Mouse (Mus musculus) heart, embryonic 12.5 days (tissue): Measurements from ENCODE around the gene Gm42957. TPM values are rescaled to one million over a fixed set of nuclear protein-coding genes. Genes with fewer than 3 reads are reported as not detected.
"Not testable (repeated sequence)": the region's sequence is repeated elsewhere in the genome, so short reads cannot be mapped to it uniquely, and the experiment has no call there.

Source experiments
- ATAC-seq: fragments of 200-750 bp; cut with Nextera tagmentation; 2 replicates; pipeline ENCODE4 v1.8.0; 2017; ENCODE audit warnings: moderate TSS enrichment, moderate library complexity; ENCODE audit not compliant: insufficient number of reproducible peaks, low FRiP score
- H3K27ac ChIP-seq: fragments of 300-500 bp; sonication (generic); 2 replicates; pipeline ENCODE4 v1.5.1; 2016; ENCODE audit warnings: mild to moderate bottlenecking, moderate library complexity; ENCODE audit not compliant: poor library complexity, severe bottlenecking
- H3K27me3 ChIP-seq: fragments of 300-500 bp; sonication (generic); replicated peaks from 2 replicates; pipeline ENCODE4 v1.6.1; 2016; ENCODE audit warnings: mild to moderate bottlenecking, moderate library complexity
- H3K36me3 ChIP-seq: fragments of 300-500 bp; sonication (generic); 2 replicates; pipeline ENCODE4 v1.6.1; 2016; ENCODE audit warnings: mild to moderate bottlenecking, moderate library complexity
- H3K4me1 ChIP-seq: fragments of 300-500 bp; sonication (generic); replicated peaks from 2 replicates; pipeline ENCODE4 v1.6.1; 2016; ENCODE audit warnings: mild to moderate bottlenecking
- H3K4me2 ChIP-seq: fragments of 300-500 bp; sonication (generic); 2 replicates; pipeline ENCODE4 v1.6.1; 2016; ENCODE audit warnings: mild to moderate bottlenecking, moderate library complexity
- H3K4me3 ChIP-seq: fragments of 300-500 bp; sonication (generic); 2 replicates; pipeline ENCODE4 v1.5.1; 2016; ENCODE audit warnings: mild to moderate bottlenecking
- H3K9ac ChIP-seq: fragments of 300-500 bp; sonication (generic); 2 replicates; pipeline ENCODE4 v1.6.1; 2016; ENCODE audit warnings: mild to moderate bottlenecking, moderate library complexity
- H3K9me3 ChIP-seq: fragments of 300-500 bp; sonication (generic); replicated peaks from 2 replicates; pipeline ENCODE4 v1.6.1; 2016; ENCODE audit warnings: mild to moderate bottlenecking, moderate library complexity
- WGBS: fragments of 180-500 bp; shearing (Covaris S2); methylation state at CpG from one replicate; pipeline ENCODE4 v1.1.7; 2016; 5-methylcytosine and 5-hydroxymethylcytosine counted together
- polyA plus RNA-seq: library from polyadenylated mRNA; unstranded; fragments of >200 nt; fragmentation: Nextera tagmentation; extraction: Ambion mirVana; gene quantifications from 2 replicates; pipeline ENCODE4 v1.2.1, GENCODE M21; 2016

Gm42957 gene
- polyA plus RNA-seq, 1 experiment from 2014 or later: 0.14 TPM

- H3K4me2 ChIP-seq: peak overlapping the region; percentile 90
- ATAC-seq: no peak
- WGBS: 3% methylated on average over 54 of the region's 54 CpGs
- H3K27me3 ChIP-seq: 0 out of 2 replicates have a peak, but pooled peaks cover 5% of the 10 kb centered on the region
- H3K9ac ChIP-seq: peak overlapping the region; percentile 85
- H3K4me3 ChIP-seq: peak overlapping the region; percentile 65
- H3K27ac ChIP-seq: peak overlapping the region; percentile 74
- 0 out of 2 replicates have a peak, but pooled peaks cover 2% of the 10 kb centered on the region for H3K36me3 ChIP-seq
- no peaks in the 10 kb centered on the region for H3K9me3 ChIP-seq
- H3K4me1 ChIP-seq: peaks cover 47% of the 10 kb centered on the region
Measured at GRCm38 (mm10) chr3:96598156-96599068, 36.9 kb upstream of the Gm42957 start.

GRCm38 (mm10) chr3:96599069-96599393 lies 36.2 kb upstream of the Gm42957 start:
- no peaks in the 10 kb centered on the region for H3K9me3 ChIP-seq
- ATAC-seq: no peak
- H3K27ac ChIP-seq: no peak overlapping the region
- 65% methylated on average over 8 of the region's 8 CpGs for WGBS
- peak overlapping the region; percentile 65; the same call in 1 of the 2 replicates for H3K4me3 ChIP-seq
- peak overlapping the region; percentile 85; the same call in 1 of the 2 replicates for H3K9ac ChIP-seq
- peak overlapping the region; percentile 90 for H3K4me2 ChIP-seq
- H3K27me3 ChIP-seq: 0 out of 2 replicates have a peak, but pooled peaks cover 5% of the 10 kb centered on the region
- H3K36me3 ChIP-seq: 0 out of 2 replicates have a peak, but pooled peaks cover 8% of the 10 kb centered on the region
- peaks cover 53% of the 10 kb centered on the region for H3K4me1 ChIP-seq

GRCm38 (mm10) chr3:96599411-96599810 lies 35.9 kb upstream of the Gm42957 start:
- Histone ChIP-seq H3K9me3 (no peaks in the 10 kb centered on the region), H3K4me1 (peaks cover 56% of the 10 kb centered on the region), H3K4me3 (no peak overlapping the region), H3K9ac (peak overlapping the region; percentile 85; the same call in 1 of the 2 replicates), H3K27me3 (0 out of 2 replicates have a peak, but pooled peaks cover 5% of the 10 kb centered on the region), H3K4me2 (no peak overlapping the region; the same call in 1 of the 2 replicates), H3K27ac (no peak overlapping the region), H3K36me3 (0 out of 2 replicates have a peak, but pooled peaks cover 12% of the 10 kb centered on the region)
- ATAC-seq: no peak
- 83% methylated on average over 3 of the region's 3 CpGs for WGBS

DNA sequence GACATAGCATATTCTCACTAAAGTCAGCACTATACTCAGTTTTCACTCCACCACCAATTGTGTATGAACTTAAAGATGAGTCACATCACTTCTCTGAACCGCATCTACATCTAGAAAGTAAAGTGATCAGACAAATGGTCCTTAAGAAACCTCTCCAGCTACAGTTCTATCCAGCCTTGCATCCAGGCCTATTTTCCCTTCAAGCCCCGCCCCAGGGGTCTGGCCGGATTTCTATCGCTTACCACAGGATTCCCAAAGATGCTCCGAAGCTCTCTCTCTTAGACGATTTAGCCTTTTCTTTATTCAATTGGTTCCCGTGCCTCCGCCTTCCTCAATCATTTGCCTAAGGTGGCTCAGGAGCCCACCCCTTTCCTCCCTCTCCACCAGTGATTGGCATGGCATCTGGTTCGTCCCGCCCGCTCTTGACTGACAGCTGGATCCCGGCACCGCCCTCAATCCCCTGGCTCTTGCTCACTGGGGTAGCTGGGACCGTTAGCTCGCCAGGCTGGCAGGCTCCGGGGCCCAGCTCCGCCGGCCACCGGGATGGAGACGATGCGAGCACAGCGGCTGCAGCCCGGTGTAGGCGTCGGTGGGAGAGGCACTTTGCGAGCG lies 34.5 kb upstream of the Gm42957 start, which contains the start of gene Lix1l:
Gene Lix1l, plus strand, starts transcription at position 511 of the 612 bp plus-strand sequence.
- Histone ChIP-seq H3K27ac (peak within 1 kb of the TSS; percentile 98), H3K4me1 (peaks cover 56% of the 10 kb centered on the region), H3K36me3 (0 out of 2 replicates have a peak, but pooled peaks cover 12% of the 10 kb centered on the region), H3K4me2 (peak within 1 kb of the TSS; percentile 81), H3K9ac (peak within 1 kb of the TSS; percentile 95), H3K4me3 (peak within 1 kb of the TSS; percentile 88), H3K27me3 (0 out of 2 replicates have a peak, but pooled peaks cover 5% of the 10 kb centered on the region), H3K9me3 (no peaks in the 10 kb centered on the region)
- peak; percentile 92 for ATAC-seq
- 1% methylated on average over 25 of the region's 27 CpGs for WGBS

GRCm38 (mm10) chr3:96601251-96601787 lies 34.0 kb upstream of the Gm42957 start:
- Histone ChIP-seq H3K36me3 (peaks cover 12% of the 10 kb centered on the region; the same call in 1 of the 2 replicates), H3K4me3 (peak overlapping the region; percentile 88), H3K4me2 (peak overlapping the region; percentile 81), H3K9me3 (no peaks in the 10 kb centered on the region), H3K9ac (peak overlapping the region; percentile 95), H3K27ac (peak overlapping the region; percentile 98), H3K4me1 (peaks cover 50% of the 10 kb centered on the region), H3K27me3 (0 out of 2 replicates have a peak, but pooled peaks cover 5% of the 10 kb centered on the region)
- peak; percentile 57 for ATAC-seq
- WGBS: 2% methylated on average over 17 of the region's 40 CpGs

DNA sequence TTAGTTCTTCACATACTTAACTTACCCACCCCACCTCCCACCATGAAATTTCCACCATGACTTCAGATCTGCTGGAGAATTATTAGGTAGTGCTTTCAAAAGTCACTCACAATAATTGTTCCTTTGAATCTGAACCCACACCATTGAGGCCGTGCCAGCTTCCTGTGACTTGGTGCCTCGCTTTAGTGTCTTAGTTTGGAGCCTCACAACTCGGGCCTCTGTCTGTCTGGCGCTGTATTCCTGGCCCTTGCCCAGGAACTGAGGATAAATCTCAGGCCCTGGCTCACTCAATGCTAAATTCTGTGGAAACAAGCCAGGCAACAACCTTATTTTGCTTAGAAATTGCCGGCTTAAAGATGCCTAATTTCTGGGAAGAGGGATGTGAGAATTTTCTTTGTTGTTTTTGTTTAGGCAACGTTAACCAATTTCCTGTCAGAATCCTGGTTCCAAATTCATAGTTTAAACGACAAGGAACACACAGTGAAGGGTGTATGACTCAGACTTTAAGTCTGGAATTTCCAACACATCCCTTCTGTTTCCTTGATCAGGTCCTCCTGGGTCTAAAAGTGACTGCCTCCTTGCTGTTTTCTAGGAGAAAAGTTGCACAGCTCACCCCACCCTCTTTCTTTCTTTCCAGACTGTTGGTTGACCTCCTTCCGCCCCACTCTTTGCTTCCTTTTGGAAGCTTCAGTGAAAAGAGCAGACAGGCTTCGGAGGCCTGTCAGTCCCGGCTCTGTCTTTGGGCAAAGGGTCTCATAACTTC lies 33.2 kb upstream of the Gm42957 start:
- Histone ChIP-seq H3K36me3 (peaks cover 12% of the 10 kb centered on the region; the same call in 1 of the 2 replicates), H3K27ac (peak overlapping the region; percentile 98), H3K4me3 (peak overlapping the region; percentile 88), H3K9me3 (no peaks in the 10 kb centered on the region), H3K4me2 (peak overlapping the region; percentile 81), H3K4me1 (peaks cover 45% of the 10 kb centered on the region), H3K27me3 (0 out of 2 replicates have a peak, but pooled peaks cover 5% of the 10 kb centered on the region), H3K9ac (peak overlapping the region; percentile 95)
- ATAC-seq: no peak
- 28% methylated on average over 10 of the region's 10 CpGs for WGBS

DNA sequence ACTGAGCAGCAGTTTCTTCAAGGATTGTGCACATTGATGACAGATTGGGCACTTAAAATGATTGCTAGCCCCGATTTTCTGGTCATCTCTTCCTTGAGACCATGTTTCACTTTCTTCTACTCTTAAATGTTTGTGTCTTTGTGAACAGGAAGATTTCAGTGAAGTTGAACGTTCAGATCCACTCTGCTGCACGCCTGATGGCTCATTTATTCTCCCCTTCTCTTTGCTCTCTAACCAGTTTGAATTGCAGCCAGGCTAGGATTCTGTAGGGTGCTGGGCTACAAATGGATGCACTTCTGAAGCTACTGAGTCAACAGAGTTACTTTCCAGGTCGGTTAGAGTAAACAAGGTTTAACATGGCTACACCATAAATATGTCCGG lies 32.6 kb upstream of the Gm42957 start:
- H3K9me3 ChIP-seq: no peaks in the 10 kb centered on the region
- H3K36me3 ChIP-seq: peaks cover 12% of the 10 kb centered on the region; the same call in 1 of the 2 replicates
- WGBS: 54% methylated on average over 5 of the region's 5 CpGs
- no peak for ATAC-seq
- H3K9ac ChIP-seq: peak overlapping the region; percentile 95
- peak overlapping the region; percentile 98 for H3K27ac ChIP-seq
- peaks cover 39% of the 10 kb centered on the region for H3K4me1 ChIP-seq
- peak overlapping the region; percentile 88 for H3K4me3 ChIP-seq
- H3K4me2 ChIP-seq: peak overlapping the region; percentile 81
- H3K27me3 ChIP-seq: 0 out of 2 replicates have a peak, but pooled peaks cover 5% of the 10 kb centered on the region

- 73% methylated on average over 5 of the region's 5 CpGs for WGBS
- ATAC-seq: no peak
- H3K4me3 ChIP-seq: peak overlapping the region; percentile 88
- H3K4me1 ChIP-seq: peaks cover 38% of the 10 kb centered on the region
- H3K27me3 ChIP-seq: 0 out of 2 replicates have a peak, but pooled peaks cover 5% of the 10 kb centered on the region
- H3K9ac ChIP-seq: peak overlapping the region; percentile 54; the same call in 1 of the 2 replicates
- no peaks in the 10 kb centered on the region for H3K9me3 ChIP-seq
- peaks cover 12% of the 10 kb centered on the region; the same call in 1 of the 2 replicates for H3K36me3 ChIP-seq
- peak overlapping the region; percentile 81 for H3K4me2 ChIP-seq
- no peak overlapping the region for H3K27ac ChIP-seq
Measured at GRCm38 (mm10) chr3:96603311-96603710, 32.0 kb upstream of the Gm42957 start.

DNA sequence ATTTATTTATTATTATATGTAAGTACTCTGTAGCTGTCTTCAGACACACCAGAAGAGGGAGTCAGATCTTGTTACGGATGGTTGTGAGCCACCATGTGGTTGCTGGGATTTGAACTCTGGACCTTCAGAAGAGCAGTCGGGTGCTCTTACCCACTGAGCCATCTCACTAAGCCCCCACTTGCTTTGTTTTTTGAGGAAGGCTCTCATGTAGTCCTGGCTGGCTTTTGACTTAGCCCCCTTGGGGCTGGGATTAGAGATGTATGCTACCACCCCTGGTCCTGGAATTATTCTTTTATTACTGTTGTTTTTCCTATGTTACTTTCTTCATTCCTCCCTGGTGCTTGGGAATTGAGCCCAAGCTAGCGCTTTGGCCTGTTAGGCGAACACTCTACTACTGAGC lies 29.3 kb upstream of the Gm42957 start:
- Histone ChIP-seq H3K4me1 (peaks cover 32% of the 10 kb centered on the region), H3K36me3 (peaks cover 25% of the 10 kb centered on the region; the same call in 1 of the 2 replicates)
- not testable (repeated sequence) for H3K4me3 ChIP-seq, H3K9ac ChIP-seq, H3K27ac ChIP-seq, H3K4me2 ChIP-seq, H3K27me3 ChIP-seq, H3K9me3 ChIP-seq, ATAC-seq
- WGBS: 92% methylated on average over 4 of the region's 4 CpGs

- Histone ChIP-seq H3K4me1 (peaks cover 32% of the 10 kb centered on the region), H3K9me3 (no peaks in the 10 kb centered on the region), H3K36me3 (peaks cover 28% of the 10 kb centered on the region; the same call in 1 of the 2 replicates), H3K4me3 (no peak overlapping the region), H3K27me3 (no peaks in the 10 kb centered on the region), H3K9ac (no peak overlapping the region), H3K4me2 (no peak overlapping the region), H3K27ac (no peak overlapping the region)
- no peak for ATAC-seq
- WGBS: 80% methylated on average over 4 of the region's 4 CpGs
Measured at GRCm38 (mm10) chr3:96606618-96607017, 28.7 kb upstream of the Gm42957 start.
